Mouse (Mus musculus) intestine, embryonic 15.5 days (tissue): ENCODE measurements around the gene Fbxo22. TPM values are rescaled to one million over a fixed set of nuclear protein-coding genes. Genes with fewer than 3 reads are reported as not detected.

Experiments used
- ATAC-seq: fragments of 200-750 bp; cut with Nextera tagmentation; 2 replicates; pipeline ENCODE4 v1.8.0; 2017; ENCODE audit warnings: moderate TSS enrichment, moderate library complexity
- H3K27ac ChIP-seq: fragments of 300-500 bp; sonication (generic); 2 replicates; pipeline ENCODE4 v1.5.1; 2015; ENCODE audit warnings: mild to moderate bottlenecking, inconsistent platforms
- H3K27me3 ChIP-seq: fragments of 300-500 bp; sonication (generic); replicated peaks from 2 replicates; pipeline ENCODE4 v1.6.1; 2015; ENCODE audit warnings: inconsistent platforms
- H3K36me3 ChIP-seq: fragments of 300-500 bp; sonication (generic); 2 replicates; pipeline ENCODE4 v1.6.1; 2015; ENCODE audit warnings: inconsistent platforms
- H3K4me1 ChIP-seq: fragments of 300-500 bp; sonication (generic); replicated peaks from 2 replicates; pipeline ENCODE4 v1.6.1; 2015; ENCODE audit warnings: inconsistent platforms
- H3K4me2 ChIP-seq: fragments of 300-500 bp; sonication (generic); replicated peaks from 2 replicates; pipeline ENCODE4 v1.6.1; 2015; ENCODE audit warnings: mild to moderate bottlenecking, inconsistent platforms
- H3K4me3 ChIP-seq: fragments of 300-500 bp; sonication (generic); replicated peaks from 2 replicates; pipeline ENCODE4 v1.5.1; 2015; ENCODE audit warnings: inconsistent platforms
- H3K9ac ChIP-seq: fragments of 300-500 bp; sonication (generic); 2 replicates; pipeline ENCODE4 v1.6.1; 2015; ENCODE audit warnings: inconsistent platforms
- H3K9me3 ChIP-seq: fragments of 300-500 bp; sonication (generic); 2 replicates; pipeline ENCODE4 v1.6.1; 2016; ENCODE audit warnings: inconsistent platforms
- WGBS: fragments of 180-500 bp; shearing (Covaris S2); methylation state at CpG from one replicate; pipeline ENCODE4 v1.1.7; 2015; 5-methylcytosine and 5-hydroxymethylcytosine counted together
- polyA plus RNA-seq: library from polyadenylated mRNA; unstranded; fragments of >200 nt; fragmentation: Nextera tagmentation; extraction: Ambion mirVana; gene quantifications from 2 replicates; pipeline ENCODE4 v1.2.1, GENCODE M21; 2015

Gene Fbxo22
- 55.8 and 56.8 TPM in 2 replicates for polyA plus RNA-seq

GRCm38 (mm10) chr9:55208790-55209481 is at the start of gene Fbxo22:
Fbxo22 (plus strand) TSS chr9:55208925.
- Histone ChIP-seq H3K9me3 (no peaks in the 10 kb centered on the region), H3K9ac (peak within 1 kb of the TSS; percentile 85), H3K27me3 (no peaks in the 10 kb centered on the region), H3K27ac (peak within 1 kb of the TSS; percentile 90), H3K4me3 (peak within 1 kb of the TSS; percentile 89), H3K4me1 (peaks cover 14% of the 10 kb centered on the region), H3K36me3 (no peaks in the 10 kb centered on the region), H3K4me2 (peak within 1 kb of the TSS; percentile 80)
- WGBS, result under 1% methylated on average over 65 of the region's 65 CpGs
- ATAC-seq, result peak; percentile 99

DNA sequence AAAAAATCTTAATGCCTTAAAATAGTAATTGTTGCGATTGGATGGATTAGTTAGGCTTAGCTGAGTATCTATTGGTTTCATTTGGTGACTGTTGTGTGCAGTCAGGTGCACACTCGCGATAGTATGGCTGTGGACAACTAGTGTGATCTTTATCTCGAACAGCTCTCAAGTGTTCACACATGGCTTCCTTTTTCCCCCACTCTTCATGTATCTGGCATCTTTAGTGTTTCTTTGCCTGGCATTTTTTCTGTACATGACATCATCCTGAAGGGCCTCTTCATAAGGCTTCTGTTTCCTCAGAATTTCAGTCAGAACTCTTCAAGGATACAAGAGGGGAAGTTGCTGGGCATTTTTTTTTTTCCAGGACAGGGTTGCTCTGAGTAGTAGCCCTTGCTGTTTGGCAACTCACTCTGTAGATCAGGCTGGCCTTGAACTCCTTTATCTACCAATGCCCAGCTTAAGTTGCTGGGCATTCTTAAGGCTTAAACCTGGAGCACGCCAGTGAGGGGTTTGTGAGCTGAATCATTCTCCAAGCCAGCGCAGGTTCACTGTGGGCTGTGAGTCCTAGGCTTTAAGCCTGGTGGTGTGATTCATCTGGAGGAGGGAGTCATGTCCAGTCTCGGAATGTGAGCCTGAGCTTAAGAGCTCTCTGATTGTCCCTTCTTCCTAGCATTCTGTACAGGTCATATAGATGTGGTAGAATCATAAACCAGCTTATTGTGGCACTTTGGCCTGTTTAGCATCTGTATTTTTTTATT is 37.9 kb upstream of the Fbxo22 start:
- Histone ChIP-seq H3K27ac (no peak overlapping the region), H3K9me3 (no peaks in the 10 kb centered on the region), H3K9ac (no peak overlapping the region), H3K4me2 (no peak overlapping the region), H3K4me3 (no peak overlapping the region), H3K4me1 (no peaks in the 10 kb centered on the region), H3K27me3 (no peaks in the 10 kb centered on the region), H3K36me3 (no peaks in the 10 kb centered on the region)
- no peak for ATAC-seq
- WGBS, result 85% methylated on average over 7 of the region's 7 CpGs

DNA sequence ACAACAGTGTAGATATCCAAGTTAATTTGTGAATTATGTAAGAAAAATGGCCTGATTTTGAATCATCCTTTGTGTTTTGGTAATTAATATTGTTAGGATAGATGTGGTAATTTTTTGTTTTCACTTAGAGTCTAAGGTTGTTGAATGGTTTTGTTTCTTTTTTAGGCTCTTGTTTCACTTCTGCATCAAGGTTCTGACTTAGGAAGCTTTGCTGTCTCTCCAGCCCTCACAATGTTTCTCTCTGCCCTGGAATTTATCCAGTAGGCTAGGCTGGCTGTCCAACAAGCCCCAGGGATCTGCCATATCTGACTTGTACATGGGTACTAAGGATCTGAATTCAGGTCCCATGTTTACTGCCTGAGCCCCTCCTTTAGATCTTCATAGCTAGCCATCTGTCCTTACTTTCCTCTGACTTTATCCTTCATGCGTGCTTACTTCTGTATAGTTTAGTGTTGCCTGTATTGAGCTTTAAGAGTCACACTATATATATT is 36.5 kb upstream of the Fbxo22 start:
- H3K36me3 ChIP-seq, result no peaks in the 10 kb centered on the region
- H3K4me2 ChIP-seq, result no peak overlapping the region
- H3K4me1 ChIP-seq, result no peaks in the 10 kb centered on the region
- no peaks in the 10 kb centered on the region for H3K27me3 ChIP-seq
- H3K4me3 ChIP-seq, result no peak overlapping the region
- H3K27ac ChIP-seq, result no peak overlapping the region
- ATAC-seq, result no peak
- no peak overlapping the region for H3K9ac ChIP-seq
- H3K9me3 ChIP-seq, result no peaks in the 10 kb centered on the region
- WGBS, result 94% methylated on average over 1 of the region's 1 CpGs

DNA sequence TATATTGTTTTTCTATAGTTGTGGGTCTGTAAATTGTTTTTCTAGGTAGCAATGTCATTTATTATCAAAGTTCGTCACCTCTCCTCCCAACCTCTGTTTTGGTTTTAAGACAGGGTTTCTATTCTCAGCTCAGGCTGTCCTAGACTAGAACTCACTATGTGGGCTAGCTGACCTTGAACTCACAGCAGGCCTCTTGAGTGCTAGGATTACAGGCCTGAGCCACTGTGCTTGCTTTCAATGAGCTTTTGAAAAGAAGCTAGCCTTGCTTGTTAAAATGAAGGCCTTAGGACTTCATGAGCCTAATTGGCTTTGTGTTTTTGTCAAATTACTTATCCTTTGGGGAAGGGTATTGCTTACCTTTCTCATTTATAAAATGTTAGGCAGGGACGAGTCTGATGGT is 34.5 kb upstream of the Fbxo22 start:
- H3K4me2 ChIP-seq, result no peak overlapping the region
- no peak overlapping the region for H3K9ac ChIP-seq
- no peak for ATAC-seq
- no peaks in the 10 kb centered on the region for H3K4me1 ChIP-seq
- H3K36me3 ChIP-seq, result no peaks in the 10 kb centered on the region
- no peak overlapping the region for H3K4me3 ChIP-seq
- whole genome bisulfite sequencing, result 86% methylated on average over 2 of the region's 2 CpGs
- H3K9me3 ChIP-seq, result no peaks in the 10 kb centered on the region
- H3K27me3 ChIP-seq, result no peaks in the 10 kb centered on the region
- H3K27ac ChIP-seq, result no peak overlapping the region

DNA sequence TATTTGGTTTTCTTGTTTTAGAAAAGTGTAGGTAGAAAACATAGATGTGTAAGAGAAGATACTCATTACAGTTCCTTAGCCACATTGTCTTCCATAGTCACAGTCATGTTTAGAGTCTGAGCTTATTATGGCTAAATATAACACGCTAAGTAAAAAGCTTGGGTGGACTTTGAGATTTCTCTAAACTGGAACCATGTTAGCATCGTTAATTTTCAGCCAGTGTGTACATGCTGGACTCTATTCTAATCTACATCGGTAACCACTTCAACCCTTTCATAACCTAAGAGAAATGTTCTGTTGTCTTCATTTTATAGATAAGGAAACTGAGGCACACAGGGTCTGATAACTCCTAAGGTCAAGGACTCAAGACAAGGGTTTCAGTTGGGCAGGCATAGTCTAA is 12.8 kb upstream of the Fbxo22 start:
- no peak overlapping the region for H3K4me2 ChIP-seq
- no peaks in the 10 kb centered on the region for H3K4me1 ChIP-seq
- H3K27ac ChIP-seq, result no peak overlapping the region
- H3K9ac ChIP-seq, result no peak overlapping the region
- no peaks in the 10 kb centered on the region for H3K9me3 ChIP-seq
- no peak for ATAC-seq
- 93% methylated on average over 3 of the region's 3 CpGs for WGBS
- no peaks in the 10 kb centered on the region for H3K27me3 ChIP-seq
- peaks cover 3% of the 10 kb centered on the region; the same call in 1 of the 2 replicates for H3K36me3 ChIP-seq
- no peak overlapping the region for H3K4me3 ChIP-seq

DNA sequence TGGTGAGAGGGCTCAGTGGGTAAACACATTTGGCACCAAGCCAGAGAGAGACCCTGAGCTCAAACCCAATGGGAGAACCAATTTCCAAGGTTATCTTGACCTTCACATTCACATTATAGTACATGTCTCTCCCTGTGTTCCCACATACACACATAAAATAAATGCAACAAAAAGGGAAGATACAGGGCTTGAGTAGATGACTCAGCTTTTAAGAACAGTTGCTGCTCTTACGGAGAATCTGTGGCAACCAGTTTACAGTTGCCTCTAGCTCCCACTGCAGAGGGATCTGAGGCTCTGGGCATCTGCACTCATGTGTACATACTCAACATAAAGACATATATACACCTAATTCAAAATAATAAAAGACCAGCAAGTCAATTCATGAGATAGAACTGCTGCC is 10.5 kb upstream of the Fbxo22 start:
- H3K4me1 ChIP-seq, result no peaks in the 10 kb centered on the region
- no peak overlapping the region for H3K4me2 ChIP-seq
- 92% methylated on average over 1 of the region's 1 CpGs for WGBS
- no peak overlapping the region for H3K4me3 ChIP-seq
- no peak for ATAC-seq
- no peaks in the 10 kb centered on the region for H3K27me3 ChIP-seq
- no peak overlapping the region for H3K9ac ChIP-seq
- no peak overlapping the region for H3K27ac ChIP-seq
- no peaks in the 10 kb centered on the region for H3K36me3 ChIP-seq
- no peaks in the 10 kb centered on the region for H3K9me3 ChIP-seq

GRCm38 (mm10) chr9:55199348-55199747 is 9.4 kb upstream of the Fbxo22 start:
- no peaks in the 10 kb centered on the region for H3K27me3 ChIP-seq
- ATAC-seq, result no peak

GRCm38 (mm10) chr9:55208458-55208789 is 301 bp upstream of the Fbxo22 start:
- peak; percentile 46 for ATAC-seq

More at GRCm38 (mm10) chr9:55199348-55199747, 9.4 kb upstream of the Fbxo22 start:
- no peak overlapping the region for H3K4me3 ChIP-seq
- 85% methylated on average over 2 of the region's 2 CpGs for WGBS
- no peaks in the 10 kb centered on the region for H3K9me3 ChIP-seq
- H3K4me1 ChIP-seq, result no peaks in the 10 kb centered on the region
- no peak overlapping the region for H3K27ac ChIP-seq
- H3K9ac ChIP-seq, result no peak overlapping the region
- no peaks in the 10 kb centered on the region for H3K36me3 ChIP-seq
- H3K4me2 ChIP-seq, result no peak overlapping the region

GRCm38 (mm10) chr9:55211611-55212010 is 2.9 kb downstream of the Fbxo22 start:
- H3K27ac ChIP-seq, result no peak overlapping the region
- no peaks in the 10 kb centered on the region for H3K9me3 ChIP-seq
- ATAC-seq, result no peak
- H3K27me3 ChIP-seq, result no peaks in the 10 kb centered on the region
- no peak overlapping the region for H3K4me3 ChIP-seq
- no peak overlapping the region for H3K9ac ChIP-seq
- peak overlapping the region; percentile 4; the same call in 1 of the 2 replicates for H3K4me2 ChIP-seq
- peaks cover 11% of the 10 kb centered on the region; the same call in 1 of the 2 replicates for H3K36me3 ChIP-seq
- WGBS, result 56% methylated on average over 4 of the region's 4 CpGs
- H3K4me1 ChIP-seq, result peaks cover 14% of the 10 kb centered on the region

More at GRCm38 (mm10) chr9:55208458-55208789, 301 bp upstream of the Fbxo22 start:
- H3K4me1 ChIP-seq, result peaks cover 14% of the 10 kb centered on the region
- no peaks in the 10 kb centered on the region for H3K9me3 ChIP-seq
- H3K27ac ChIP-seq, result peak overlapping the region; percentile 90
- no peaks in the 10 kb centered on the region for H3K27me3 ChIP-seq
- 0 out of 2 replicates have a peak overlapping the region, but pooled peaks have one; percentile 85 for H3K9ac ChIP-seq
- H3K4me3 ChIP-seq, result peak overlapping the region; percentile 89
- WGBS, result 2% methylated on average over 2 of the region's 2 CpGs
- peak overlapping the region; percentile 80 for H3K4me2 ChIP-seq
- H3K36me3 ChIP-seq, result no peaks in the 10 kb centered on the region

DNA sequence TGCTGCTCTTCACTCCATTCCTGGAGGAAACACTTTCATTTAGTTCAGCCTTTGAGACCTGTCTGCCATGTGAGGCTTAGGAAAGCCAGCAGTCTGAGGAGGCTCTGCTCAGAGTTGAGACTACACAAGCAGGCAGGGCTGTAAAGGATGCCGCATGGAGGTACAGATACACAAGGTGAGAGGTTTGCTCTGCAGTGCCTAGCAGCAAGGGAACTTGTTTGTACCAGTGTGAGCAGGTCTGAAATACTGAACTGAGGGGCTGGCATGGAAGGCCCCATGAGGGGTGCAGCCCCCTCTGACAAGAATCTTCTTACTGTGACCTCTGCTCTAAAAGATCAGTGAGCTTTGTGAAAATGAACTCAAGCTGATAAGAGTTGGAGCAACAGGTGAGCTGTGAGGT is 4.7 kb downstream of the Fbxo22 start:
- Histone ChIP-seq H3K4me2 (no peak overlapping the region), H3K9ac (no peak overlapping the region), H3K4me3 (no peak overlapping the region), H3K36me3 (peaks cover 16% of the 10 kb centered on the region; the same call in 1 of the 2 replicates), H3K27me3 (no peaks in the 10 kb centered on the region), H3K9me3 (no peaks in the 10 kb centered on the region), H3K4me1 (peaks cover 14% of the 10 kb centered on the region), H3K27ac (no peak overlapping the region)
- no peak for ATAC-seq
- WGBS, result 68% methylated on average over 1 of the region's 1 CpGs

DNA sequence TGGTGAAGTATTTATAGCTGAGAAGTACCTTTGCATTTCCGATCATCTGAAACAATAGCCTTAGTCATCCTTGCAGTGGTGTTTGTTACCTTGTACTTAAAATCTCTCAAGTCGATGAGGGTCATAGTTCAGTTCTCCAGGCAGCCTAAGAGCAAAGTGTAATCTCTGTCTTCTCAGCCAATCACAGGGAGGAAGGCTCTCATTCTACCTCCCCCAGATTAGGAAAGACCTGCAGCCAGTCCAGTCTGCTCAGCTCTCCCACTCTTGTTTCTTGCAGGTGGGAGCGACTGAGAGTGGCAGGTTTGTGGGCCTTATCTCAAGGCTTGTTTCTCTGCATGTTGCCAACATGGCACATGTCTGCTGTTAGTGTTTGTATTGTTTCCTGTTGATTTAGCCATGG is 6.3 kb downstream of the Fbxo22 start:
- Histone ChIP-seq H3K4me1 (peaks cover 7% of the 10 kb centered on the region), H3K4me2 (no peak overlapping the region), H3K9ac (no peak overlapping the region), H3K9me3 (no peaks in the 10 kb centered on the region), H3K4me3 (no peak overlapping the region), H3K27ac (no peak overlapping the region), H3K27me3 (no peaks in the 10 kb centered on the region), H3K36me3 (peaks cover 23% of the 10 kb centered on the region; the same call in 1 of the 2 replicates)
- WGBS, result 76% methylated on average over 3 of the region's 3 CpGs
- peak; percentile 81 for ATAC-seq

GRCm38 (mm10) chr9:55215648-55216047 is 6.9 kb downstream of the Fbxo22 start:
- Histone ChIP-seq H3K9ac (no peak overlapping the region), H3K4me3 (no peak overlapping the region), H3K36me3 (peaks cover 27% of the 10 kb centered on the region; the same call in 1 of the 2 replicates), H3K4me1 (0 out of 2 replicates have a peak, but pooled peaks cover 6% of the 10 kb centered on the region), H3K9me3 (no peaks in the 10 kb centered on the region), H3K4me2 (no peak overlapping the region), H3K27ac (no peak overlapping the region), H3K27me3 (no peaks in the 10 kb centered on the region)
- 82% methylated on average over 3 of the region's 3 CpGs for WGBS
- ATAC-seq, result no peak
